Mouse (Mus musculus) gastrocnemius, postnatal 36 days (tissue): ENCODE data around the gene Afmid. TPM values are rescaled to one million over a fixed set of nuclear protein-coding genes. Genes with fewer than 3 reads are reported as not detected.
A peak's percentile ranks its signal among the peaks of the same experiment; 100 is the strongest.
"Not testable (repeated sequence)": the region's sequence is repeated elsewhere in the genome, so short reads cannot be mapped to it uniquely, and the experiment has no call there.

Source experiments
- DNase-seq, 2 experiments: peaks; one replicate each; pipeline ENCODE4 v3.0.0; 2022
- intact Hi-C: fragments of 180-260 bp; cut with DNase I; formaldehyde crosslinking; loops from one replicate; pipeline ENCODE4 v1.15.1; 2025
- total RNA-seq, 2 experiments: library from RNA; stranded (reverse); gene quantifications; 2 replicates each; pipeline ENCODE4 v1.2.3; 2021

Afmid gene
- total RNA-seq, 2 experiments from 2014 or later, result 2.7 to 3.0 TPM

GRCm38 (mm10) chr11:117822728-117823241, 2.9 kb upstream of the Afmid start:
- peak in 1 of 2 experiments; percentile 28 for DNase-seq
- intact Hi-C loops, result no loop called here

- intact Hi-C loops, result no loop called here
Observed at GRCm38 (mm10) chr11:117823411-117823810, 2.3 kb upstream of the Afmid start.

GRCm38 (mm10) chr11:117824060-117824969, 1.4 kb upstream of the Afmid start:
- peak; percentile 72 to 78 for DNase-seq
- intact Hi-C loops, result no loop called here

More at GRCm38 (mm10) chr11:117823411-117823810, 2.3 kb upstream of the Afmid start:
- no peak for DNase-seq

GRCm38 (mm10) chr11:117826164-117826563, 440 bp downstream of the Afmid start:
- intact Hi-C loops, result loop anchor here (5.0 kb wide), 3 partner anchors 119 to 594 kb away; no protein-coding TSS in a partner anchor

GRCm38 (mm10) chr11:117826916-117827315, 1.2 kb downstream of the Afmid start:
- intact Hi-C loops, result loop anchor here (5.0 kb wide), 3 partner anchors 120 to 595 kb away; no protein-coding TSS in a partner anchor
- no peak for DNase-seq

More at GRCm38 (mm10) chr11:117826164-117826563, 440 bp downstream of the Afmid start:
- no peak for DNase-seq

- intact Hi-C loops, result loop anchor here (5.0 kb wide), 3 partner anchors 120 to 595 kb away; no protein-coding TSS in a partner anchor
- no peak for DNase-seq
Observed at GRCm38 (mm10) chr11:117827386-117827785, 1.7 kb downstream of the Afmid start.

GRCm38 (mm10) chr11:117828149-117828887, 2.6 kb downstream of the Afmid start:
- intact Hi-C loops, result loop anchor here (5.0 kb wide), 3 partner anchors 121 to 596 kb away; no protein-coding TSS in a partner anchor

GRCm38 (mm10) chr11:117828888-117829604, 3.3 kb downstream of the Afmid start:
- DNase-seq, result no peak
- intact Hi-C loops, result loop anchor here (5.0 kb wide), 3 partner anchors 122 to 597 kb away; no protein-coding TSS in a partner anchor

More at GRCm38 (mm10) chr11:117828149-117828887, 2.6 kb downstream of the Afmid start:
- no peak for DNase-seq

- intact Hi-C loops, result loop anchor here (5.0 kb wide), 3 partner anchors 122 to 597 kb away; no protein-coding TSS in a partner anchor
- no peak for DNase-seq
Observed at GRCm38 (mm10) chr11:117829671-117830215, 4.0 kb downstream of the Afmid start.

- intact Hi-C loops, result no loop called here
- no peak for DNase-seq
Observed at GRCm38 (mm10) chr11:117830401-117830800, 4.7 kb downstream of the Afmid start.

- intact Hi-C loops, result no loop called here
Observed at GRCm38 (mm10) chr11:117832086-117832969, 6.6 kb downstream of the Afmid start.

GRCm38 (mm10) chr11:117833509-117833908, 7.8 kb downstream of the Afmid start:
- intact Hi-C loops, DNase-seq: not testable (repeated sequence)

More at GRCm38 (mm10) chr11:117832086-117832969, 6.6 kb downstream of the Afmid start:
- DNase-seq, result peak; percentile 76 to 80

GRCm38 (mm10) chr11:117834086-117834485, 8.4 kb downstream of the Afmid start:
- DNase-seq, result no peak
- intact Hi-C loops, result no loop called here

GRCm38 (mm10) chr11:117836306-117836705, 10.6 kb downstream of the Afmid start:
- DNase-seq, result no peak
- intact Hi-C loops, result no loop called here

- intact Hi-C loops, result no loop called here
- DNase-seq, result no peak
Observed at GRCm38 (mm10) chr11:117838572-117838971, 12.8 kb downstream of the Afmid start.

- intact Hi-C loops, result no loop called here
- no peak for DNase-seq
Observed at GRCm38 (mm10) chr11:117839021-117839420, 13.3 kb downstream of the Afmid start.

GRCm38 (mm10) chr11:117840910-117841309, 15.2 kb downstream of the Afmid start:
- no peak for DNase-seq
- intact Hi-C loops, result no loop called here

GRCm38 (mm10) chr11:117843434-117843833, 17.7 kb downstream of the Afmid start:
- DNase-seq, result no peak
- intact Hi-C loops, result no loop called here
